Mouse (Mus musculus): ENCODE measurements around the gene Arhgef18.

GRCm38 (mm10) chr8:3431113-3431512 lies 38.3 kb downstream of the Arhgef18 start:
- no peak for TF ChIP-seq POLR2A (IDR thresholded peaks at IDR 0.05; ENCODE audit: insufficient read depth, low read depth, low read length)
- no peak for TF ChIP-seq CTCF (IDR thresholded peaks at IDR 0.05; ENCODE audit: insufficient read depth, low read depth, low read length)
